Mouse (Mus musculus) midbrain, embryonic 11.5 days (tissue): ENCODE measurements around the gene Scn11a. TPM values are rescaled to one million over a fixed set of nuclear protein-coding genes. Genes with fewer than 3 reads are reported as not detected.

ENCODE experiments used
- ATAC-seq: fragments of 200-750 bp; cut with Nextera tagmentation; 2 replicates; pipeline ENCODE4 v1.8.0; 2017; ENCODE audit warnings: moderate TSS enrichment, moderate library complexity; ENCODE audit not compliant: low FRiP score
- DNase-seq: peaks from one replicate; pipeline ENCODE4 v3.0.0; 2015; ENCODE audit warnings: low spot score; ENCODE audit errors: missing footprints
- H3K27ac ChIP-seq: fragments of 300-500 bp; sonication (generic); 2 replicates; pipeline ENCODE4 v1.5.1; 2014; ENCODE audit warnings: low read depth, low read length
- H3K27me3 ChIP-seq: fragments of 300-500 bp; sonication (generic); 2 replicates; pipeline ENCODE4 v1.6.1; 2014; ENCODE audit warnings: mild to moderate bottlenecking, low read length, moderate library complexity, mixed read lengths; ENCODE audit not compliant: control insufficient read depth, insufficient read depth
- H3K36me3 ChIP-seq: fragments of 300-500 bp; sonication (generic); 2 replicates; pipeline ENCODE4 v1.6.1; 2014; ENCODE audit warnings: mild to moderate bottlenecking, low read length, moderate library complexity, mixed read lengths; ENCODE audit not compliant: control insufficient read depth, insufficient read depth
- H3K4me1 ChIP-seq: fragments of 300-500 bp; sonication (generic); 2 replicates; pipeline ENCODE4 v1.6.1; 2014; ENCODE audit warnings: low read length; ENCODE audit not compliant: control insufficient read depth, insufficient read depth
- H3K4me2 ChIP-seq: fragments of 300-500 bp; sonication (generic); 2 replicates; pipeline ENCODE4 v1.6.1; 2014; ENCODE audit warnings: mild to moderate bottlenecking, moderate library complexity
- H3K4me3 ChIP-seq: fragments of 300-500 bp; sonication (generic); 2 replicates; pipeline ENCODE4 v1.5.1; 2014; ENCODE audit warnings: low read depth, low read length
- H3K9ac ChIP-seq: fragments of 300-500 bp; sonication (generic); 2 replicates; pipeline ENCODE4 v1.6.1; 2014; ENCODE audit warnings: low read length
- H3K9me3 ChIP-seq: fragments of 300-500 bp; sonication (generic); 2 replicates; pipeline ENCODE4 v1.6.1; 2016; ENCODE audit warnings: low read length; ENCODE audit not compliant: control insufficient read depth
- WGBS: fragments of 180-500 bp; shearing (Covaris S2); extraction: QIAGEN DNeasy Blood & Tissue Kit; methylation state at CpG from one replicate; pipeline ENCODE4 v1.1.7; 2014; 5-methylcytosine and 5-hydroxymethylcytosine counted together
- polyA plus RNA-seq: library from polyadenylated mRNA; unstranded; fragments of >200 nt; fragmentation: Nextera tagmentation; extraction: Ambion mirVana; gene quantifications from 2 replicates; pipeline ENCODE4 v1.2.1, GENCODE M21; 2014

Scn11a gene
- polyA plus RNA-seq, 1 experiment from 2014 or later = 0.23 TPM

- Histone ChIP-seq H3K27ac (no peak overlapping the region), H3K36me3 (no peaks in the 10 kb centered on the region), H3K9ac (no peak overlapping the region), H3K4me1 (peaks cover 8% of the 10 kb centered on the region; the same call in 1 of the 2 replicates), H3K4me3 (no peak overlapping the region), H3K4me2 (no peak overlapping the region), H3K27me3 (no peaks in the 10 kb centered on the region), H3K9me3 (no peaks in the 10 kb centered on the region)
- DNase-seq (no peak), ATAC-seq (no peak)
- 88% methylated on average over 4 of the region's 4 CpGs for WGBS
Measured at GRCm38 (mm10) chr9:119726990-119727389, 98.3 kb downstream of the Scn11a start.

- Histone ChIP-seq H3K4me2 (no peak overlapping the region), H3K9me3 (no peaks in the 10 kb centered on the region), H3K27me3 (no peaks in the 10 kb centered on the region), H3K4me3 (no peak overlapping the region), H3K27ac (no peak overlapping the region), H3K9ac (no peak overlapping the region), H3K36me3 (no peaks in the 10 kb centered on the region), H3K4me1 (no peaks in the 10 kb centered on the region)
- WGBS = 81% methylated on average over 6 of the region's 6 CpGs
- no peak for DNase-seq
- no peak for ATAC-seq
Measured at GRCm38 (mm10) chr9:119725293-119725862, 99.9 kb downstream of the Scn11a start.

DNA sequence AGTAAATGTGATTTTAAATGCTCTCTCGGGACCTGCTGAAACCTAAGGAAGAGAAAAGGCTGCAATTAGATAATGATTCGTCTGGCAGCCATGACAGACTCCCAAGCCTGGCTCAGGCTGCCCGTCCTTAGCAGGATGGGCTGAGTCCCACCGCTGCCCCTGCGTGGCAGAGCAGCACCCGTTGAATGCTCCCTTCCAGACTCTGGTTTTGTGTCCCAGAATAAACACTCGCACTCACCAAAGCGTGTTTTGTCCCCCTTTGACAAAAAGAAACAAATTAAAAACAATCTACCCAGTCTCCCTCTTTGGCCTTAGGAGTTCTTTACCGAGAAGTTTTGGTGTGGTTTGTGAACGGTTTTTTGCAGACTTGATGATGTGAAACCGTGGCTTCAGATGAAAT lies 106.0 kb downstream of the Scn11a start, which contains the start of gene Scn10a:
TSS of gene Scn10a (minus strand) at position 101 of the 400 bp plus-strand sequence.
- WGBS = 90% methylated on average over 11 of the region's 11 CpGs

GRCm38 (mm10) chr9:119706700-119707099 lies 118.6 kb downstream of the Scn11a start:
- H3K9ac ChIP-seq = no peak overlapping the region
- DNase-seq (peak; percentile 91), ATAC-seq (no peak)
- H3K4me2 ChIP-seq = no peak overlapping the region
- no peak overlapping the region for H3K4me3 ChIP-seq
- H3K27ac ChIP-seq = no peak overlapping the region
- 13% methylated on average over 6 of the region's 6 CpGs for WGBS
- H3K4me1 ChIP-seq = no peaks in the 10 kb centered on the region
- no peaks in the 10 kb centered on the region for H3K27me3 ChIP-seq
- no peaks in the 10 kb centered on the region for H3K9me3 ChIP-seq
- no peaks in the 10 kb centered on the region for H3K36me3 ChIP-seq

More for the DNA sequence above, 106.0 kb downstream of the Scn11a start, which contains the start of gene Scn10a:
- ATAC-seq = no peak
- H3K4me3 ChIP-seq = no peak within 1 kb of the TSS
- DNase-seq = no peak
- H3K9me3 ChIP-seq = no peaks in the 10 kb centered on the region
- no peaks in the 10 kb centered on the region for H3K36me3 ChIP-seq
- H3K27me3 ChIP-seq = no peaks in the 10 kb centered on the region
- no peaks in the 10 kb centered on the region for H3K4me1 ChIP-seq
- H3K9ac ChIP-seq = no peak within 1 kb of the TSS
- H3K27ac ChIP-seq = no peak within 1 kb of the TSS
- H3K4me2 ChIP-seq = no peak within 1 kb of the TSS

Other genes with a start within 250 kb of the Scn11a start
- gene Scn5a, start 246.4 kb downstream of the Scn11a start, polyA plus RNA-seq = 0.16 TPM in 1 of 2 replicates, not detected in the other
- not detected in 2 replicates for gene Scn10a, start 106.1 kb downstream of the Scn11a start, polyA plus RNA-seq
- gene Wdr48, start 69.4 kb upstream of the Scn11a start, polyA plus RNA-seq = 61.2 and 61.4 TPM in 2 replicates
- 16.4 and 18.4 TPM in 2 replicates for gene Gorasp1, start 112.1 kb upstream of the Scn11a start, polyA plus RNA-seq
- gene Ttc21a, start 112.2 kb upstream of the Scn11a start, polyA plus RNA-seq = 0.10 and 0.20 TPM in 2 replicates
- 0.34 and 0.67 TPM in 2 replicates for gene Csrnp1, start 159.2 kb upstream of the Scn11a start, polyA plus RNA-seq
- not detected in 2 replicates for gene Xirp1, start 198.1 kb upstream of the Scn11a start, polyA plus RNA-seq
- gene Cx3cr1, start 244.4 kb upstream of the Scn11a start, polyA plus RNA-seq = 2.9 and 4.3 TPM in 2 replicates